Mouse (Mus musculus) lung, adult 2 months (tissue): ENCODE measurements around the gene Klhdc7b. TPM values are rescaled to one million over a fixed set of nuclear protein-coding genes. Genes with fewer than 3 reads are reported as not detected.

Experiments
- DNase-seq: peaks from one replicate; pipeline ENCODE4 v3.0.0; 2022
- H3K4me1 ChIP-seq: fragments of 200-500 bp; 2 replicates; pipeline ENCODE4 v1.6.1; 2011; ENCODE audit warnings: low read length; ENCODE audit not compliant: control insufficient read depth, insufficient read depth
- H3K4me3 ChIP-seq: fragments of 200-500 bp; replicated peaks from 2 replicates; pipeline ENCODE3; 2011; ENCODE audit warnings: low read depth, mild to moderate bottlenecking, control low read depth, low read length; ENCODE audit errors: extremely low read depth
- CTCF ChIP-seq: fragments of 200-500 bp; IDR thresholded peaks from 2 replicates; pipeline ENCODE4 v1.5.1; 2011; ENCODE audit warnings: mild to moderate bottlenecking, low read length, control low read depth; ENCODE audit not compliant: insufficient read depth
- POLR2A ChIP-seq: fragments of 200-500 bp; IDR thresholded peaks from 2 replicates; pipeline ENCODE4 v1.6.1; 2011; ENCODE audit warnings: low read depth, mild to moderate bottlenecking, control low read depth, low read length, borderline replicate concordance; ENCODE audit errors: extremely low read depth
- WGBS: fragments of 180-500 bp; shearing (Covaris S2); methylation state at CpG from one replicate; pipeline ENCODE4 v1.1.7; 2018; 5-methylcytosine and 5-hydroxymethylcytosine counted together
- polyA plus RNA-seq: library from polyadenylated mRNA; depleted of rRNA; stranded (reverse); fragments of >200 nt; gene quantifications from 2 replicates; pipeline ENCODE4 v1.2.3, GENCODE M21; 2012; rRNA removed

The Klhdc7b gene
- 0.03 and 0.07 TPM in 2 replicates for polyA plus RNA-seq

DNA sequence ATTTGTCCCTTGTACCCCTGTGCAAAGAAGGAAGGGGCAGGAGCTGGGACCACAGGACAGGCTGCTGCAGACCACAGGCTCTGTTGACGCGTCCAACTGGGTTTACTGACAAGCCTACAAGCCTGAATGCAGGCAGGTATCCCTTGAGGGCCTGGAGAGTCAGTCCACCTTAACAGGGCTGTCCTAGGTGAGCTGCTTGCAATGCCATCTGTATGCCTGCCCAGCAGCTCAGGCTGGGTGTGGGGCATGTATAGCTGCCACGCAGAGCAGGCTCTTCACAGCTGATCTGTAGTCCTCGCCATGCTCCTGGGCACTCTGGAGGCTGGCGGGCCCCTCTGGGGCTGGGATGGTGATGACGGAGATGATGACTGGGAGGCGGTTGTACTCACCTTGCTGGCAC lies at the start of gene Klhdc7b:
Gene Klhdc7b, plus strand, starts transcription at position 301 of the 400 bp plus-strand sequence.
- Histone ChIP-seq H3K4me1 (no peaks in the 10 kb centered on the region), H3K4me3 (no peak within 1 kb of the TSS)
- WGBS = 84% methylated on average over 7 of the region's 7 CpGs
- DNase-seq = no peak
- no peak for TF ChIP-seq CTCF

DNA sequence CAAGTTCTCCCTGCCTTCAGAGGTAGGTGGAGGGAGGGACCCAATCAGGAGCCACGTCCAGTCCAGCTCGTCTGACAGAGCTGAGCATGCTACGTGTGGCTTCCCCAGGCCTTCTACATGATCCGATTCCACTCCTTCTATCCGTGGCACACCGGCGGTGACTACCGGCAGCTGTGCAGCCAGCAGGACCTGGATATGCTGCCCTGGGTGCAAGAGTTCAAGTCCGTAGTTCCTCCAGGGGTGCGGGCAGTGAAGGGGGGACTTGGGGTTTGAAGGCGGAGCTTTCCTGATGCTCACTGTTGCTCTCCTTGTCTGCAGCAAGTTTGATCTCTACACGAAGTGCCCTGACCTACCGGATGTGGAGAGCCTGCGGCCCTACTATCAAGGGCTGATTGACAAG lies 48.3 kb upstream of the Klhdc7b start:
- Histone ChIP-seq H3K4me1 (no peaks in the 10 kb centered on the region), H3K4me3 (no peak overlapping the region)
- no peak for DNase-seq
- no peak for TF ChIP-seq CTCF
- no peak for TF ChIP-seq POLR2A
- WGBS = 79% methylated on average over 14 of the region's 14 CpGs

DNA sequence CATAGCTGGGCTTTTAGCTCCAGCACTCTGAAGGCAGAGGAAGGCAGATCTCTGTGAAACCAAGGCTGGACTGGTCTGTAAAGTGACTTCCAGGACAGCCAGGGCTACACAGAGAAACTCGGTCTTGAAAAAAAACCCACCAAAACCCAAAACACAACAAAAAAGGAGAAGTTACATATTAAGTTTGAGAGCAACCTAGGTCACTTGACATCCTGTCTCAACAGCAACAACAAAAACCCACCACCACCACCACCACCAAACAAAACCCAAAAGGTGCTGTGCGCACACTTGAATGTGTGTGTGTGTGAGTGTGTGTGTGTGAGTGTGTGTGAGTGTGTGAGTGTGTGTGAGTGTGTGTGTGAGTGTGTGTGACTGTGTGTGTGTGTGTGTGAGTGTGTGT lies 45.0 kb upstream of the Klhdc7b start:
- no peak overlapping the region for H3K4me3 ChIP-seq
- WGBS = 79% methylated on average over 2 of the region's 2 CpGs
- DNase-seq = no peak
- TF ChIP-seq CTCF = no peak
- TF ChIP-seq POLR2A = no peak
- H3K4me1 ChIP-seq = no peaks in the 10 kb centered on the region

DNA sequence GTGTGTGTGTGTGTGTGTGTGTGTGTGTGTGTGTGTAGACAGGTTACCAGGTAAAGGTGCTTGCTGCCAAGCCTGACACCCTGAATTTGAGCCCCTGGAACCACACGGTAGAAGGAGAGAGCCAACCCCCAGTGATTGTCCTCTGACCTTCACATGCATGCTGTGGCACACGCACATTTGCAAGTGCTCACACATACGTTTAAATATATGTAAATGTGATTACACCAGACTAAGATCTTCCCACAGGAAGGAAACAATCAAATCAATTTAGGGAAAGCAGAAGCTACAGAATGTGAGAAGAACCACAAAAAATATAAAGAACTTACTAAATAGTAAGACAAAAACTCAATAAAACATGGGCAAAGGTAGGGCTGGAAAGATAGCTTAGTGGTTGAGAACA lies 44.6 kb upstream of the Klhdc7b start:
- DNase-seq = no peak
- WGBS = 62% methylated on average over 3 of the region's 3 CpGs
- H3K4me1 ChIP-seq = no peaks in the 10 kb centered on the region
- TF ChIP-seq POLR2A = no peak
- TF ChIP-seq CTCF = no peak
- no peak overlapping the region for H3K4me3 ChIP-seq

DNA sequence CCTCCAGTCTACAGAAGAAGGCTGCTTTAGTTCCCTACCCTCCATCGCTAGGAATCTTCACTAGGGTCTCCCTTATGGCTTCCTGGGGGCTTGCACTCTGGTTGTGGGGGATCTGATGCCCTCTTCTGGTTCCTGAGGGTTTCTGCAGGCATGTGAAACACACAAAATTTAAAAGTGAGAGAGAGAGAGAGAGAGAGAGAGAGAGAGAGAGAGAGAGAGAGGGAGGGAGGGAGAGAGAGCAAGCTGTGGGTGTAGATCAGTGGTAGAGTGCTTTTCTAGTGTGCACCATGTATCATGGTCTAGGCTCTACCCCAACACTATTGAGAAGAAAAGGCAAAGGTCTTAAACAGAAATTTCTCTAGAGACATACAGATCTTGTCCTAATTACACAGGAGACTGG lies 43.0 kb upstream of the Klhdc7b start:
- DNase-seq = no peak
- 48% methylated on average over 1 of the region's 1 CpGs for WGBS
- no peak for TF ChIP-seq CTCF
- TF ChIP-seq POLR2A = no peak
- Histone ChIP-seq H3K4me1 (no peaks in the 10 kb centered on the region), H3K4me3 (no peak overlapping the region)

DNA sequence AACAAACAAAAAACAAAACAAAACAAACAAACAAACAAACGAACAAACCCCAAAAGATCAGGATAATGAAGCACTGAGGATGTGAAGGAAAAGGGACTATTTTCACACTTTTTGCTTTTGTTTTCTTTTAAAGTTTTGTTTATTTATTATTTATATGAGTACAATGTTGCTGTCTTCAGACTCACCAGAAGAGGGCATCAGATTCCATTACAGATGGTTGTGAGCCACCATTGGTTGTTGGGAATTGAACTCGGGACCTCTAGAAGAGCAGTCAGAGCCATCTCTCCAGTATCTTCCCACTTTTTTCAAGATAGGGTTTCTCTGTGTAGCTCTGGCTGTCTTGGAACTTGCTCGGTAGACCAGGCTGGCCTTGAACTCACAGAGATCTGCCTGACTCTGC lies 41.4 kb upstream of the Klhdc7b start:
- Histone ChIP-seq H3K4me1 (no peaks in the 10 kb centered on the region), H3K4me3 (no peak overlapping the region)
- TF ChIP-seq POLR2A (no peak), CTCF (no peak)
- no peak for DNase-seq
- 74% methylated on average over 3 of the region's 3 CpGs for WGBS

DNA sequence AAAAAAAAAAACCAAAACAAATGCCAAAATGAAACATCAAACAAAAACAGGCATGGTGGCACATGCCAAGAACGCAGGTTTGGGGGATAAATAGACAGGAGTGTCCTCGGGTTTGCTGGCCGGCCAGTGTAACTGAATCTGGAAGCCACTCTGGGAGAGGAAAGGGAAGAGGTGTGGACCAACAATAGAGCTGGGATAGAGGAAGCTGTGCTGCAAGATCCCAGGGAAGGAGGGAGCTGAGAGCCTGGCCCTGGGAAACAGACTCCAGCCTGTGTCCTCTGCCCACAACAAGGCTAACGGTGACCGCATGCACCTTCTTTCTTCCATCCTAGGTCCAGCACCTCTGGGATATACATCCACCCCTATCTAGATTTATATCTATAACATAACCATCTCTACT lies 34.3 kb upstream of the Klhdc7b start:
- no peak overlapping the region for H3K4me3 ChIP-seq
- TF ChIP-seq CTCF (no peak), POLR2A (peak; percentile 17; the same call in 1 of the 2 replicates)
- 57% methylated on average over 5 of the region's 5 CpGs for WGBS
- peaks cover 5% of the 10 kb centered on the region; the same call in 1 of the 2 replicates for H3K4me1 ChIP-seq
- DNase-seq = no peak

DNA sequence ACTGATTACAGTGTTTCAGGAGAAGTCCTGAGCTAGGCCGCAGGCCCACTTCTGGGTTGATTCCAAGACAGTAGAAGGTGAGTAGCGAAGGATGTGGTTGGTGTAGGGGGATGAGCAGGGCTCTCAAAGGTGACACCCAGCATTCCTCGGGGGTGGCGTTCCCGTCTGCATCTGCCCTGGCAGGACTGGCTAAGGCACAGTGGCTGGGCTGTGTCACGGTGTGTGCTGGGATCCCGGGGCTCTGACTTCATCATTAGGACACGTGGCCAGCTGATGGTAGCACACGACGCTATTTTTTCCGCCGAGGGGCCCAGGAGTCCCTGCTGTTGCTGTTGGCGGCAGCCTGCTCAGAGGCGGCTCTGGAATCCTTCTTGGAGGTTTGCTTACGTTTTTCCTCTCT lies 33.4 kb upstream of the Klhdc7b start:
- 86% methylated on average over 15 of the region's 15 CpGs for WGBS
- TF ChIP-seq CTCF (no peak), POLR2A (no peak)
- no peak for DNase-seq
- peaks cover 5% of the 10 kb centered on the region for H3K4me1 ChIP-seq
- H3K4me3 ChIP-seq = no peak overlapping the region

DNA sequence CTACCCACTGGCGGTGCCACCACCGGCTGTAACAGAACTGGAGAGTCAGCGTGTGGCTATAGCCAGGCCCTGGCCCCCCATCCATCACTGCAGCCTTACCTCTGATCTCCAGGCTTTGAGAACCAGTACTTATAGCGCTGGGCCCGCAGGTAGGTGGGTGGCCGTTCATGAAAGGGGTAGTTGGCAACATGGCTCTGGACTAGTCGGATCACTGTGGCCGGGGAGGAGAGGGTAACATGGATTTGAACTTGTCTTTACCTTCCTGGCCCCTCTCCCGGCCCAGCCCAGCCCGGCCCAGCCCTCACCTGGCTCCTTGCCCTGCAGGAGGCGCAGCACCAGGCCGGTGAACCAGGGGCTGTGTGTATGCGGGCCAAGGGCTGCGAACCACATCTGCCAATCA lies 32.7 kb upstream of the Klhdc7b start:
- TF ChIP-seq POLR2A (no peak), CTCF (no peak)
- no peak overlapping the region for H3K4me3 ChIP-seq
- 96% methylated on average over 14 of the region's 14 CpGs for WGBS
- H3K4me1 ChIP-seq = peaks cover 5% of the 10 kb centered on the region
- no peak for DNase-seq

DNA sequence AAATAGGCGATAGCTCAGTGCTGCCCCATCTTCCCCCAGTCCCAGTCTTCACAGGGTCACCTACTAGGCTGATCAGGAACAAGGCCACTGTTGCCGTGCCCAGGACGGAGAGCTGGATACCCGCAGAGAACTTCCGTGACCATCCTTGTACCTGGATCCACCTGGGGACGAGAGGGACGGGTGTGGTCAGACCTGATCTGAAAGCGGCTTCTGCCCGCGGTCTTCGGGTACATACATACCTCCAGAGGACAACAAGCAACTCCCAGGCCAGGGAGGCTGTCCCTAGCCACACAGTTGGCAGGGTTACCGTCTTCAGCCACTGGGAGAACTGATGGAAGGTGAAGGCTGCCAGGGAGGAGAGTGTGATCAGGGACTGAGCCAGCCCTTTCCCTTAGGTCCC lies 31.9 kb upstream of the Klhdc7b start:
- peaks cover 5% of the 10 kb centered on the region for H3K4me1 ChIP-seq

DNA sequence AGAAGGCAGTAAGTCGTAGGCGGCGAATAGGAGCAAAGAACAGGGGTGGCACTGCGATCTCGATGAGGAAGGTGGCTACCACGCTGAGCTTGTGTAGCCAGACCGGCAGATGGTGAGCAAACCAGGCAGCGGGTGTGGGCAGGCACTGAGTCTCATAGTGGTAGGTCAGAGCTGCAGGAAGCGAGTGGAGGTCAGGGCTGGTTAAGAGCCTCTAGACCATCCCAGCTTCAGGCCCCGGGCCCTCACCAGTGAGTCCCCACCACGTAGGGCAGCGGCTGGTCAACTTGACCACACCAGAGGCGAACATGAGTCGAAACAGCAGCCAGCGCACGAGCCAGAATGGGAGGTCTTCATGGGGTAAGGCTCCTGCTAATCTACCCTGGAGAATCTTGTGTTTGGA lies 30.9 kb upstream of the Klhdc7b start:
- no peak for DNase-seq
- 91% methylated on average over 16 of the region's 16 CpGs for WGBS
- no peak overlapping the region for H3K4me3 ChIP-seq
- TF ChIP-seq POLR2A (no peak), CTCF (no peak)
- peaks cover 5% of the 10 kb centered on the region for H3K4me1 ChIP-seq

More for the DNA sequence above, 31.9 kb upstream of the Klhdc7b start:
- DNase-seq = no peak
- no peak overlapping the region for H3K4me3 ChIP-seq
- 96% methylated on average over 12 of the region's 12 CpGs for WGBS
- TF ChIP-seq CTCF (no peak), POLR2A (no peak)
